Mouse (Mus musculus): ENCODE results near the gene Sik3.
A peak's percentile ranks its signal among the peaks of the same experiment; 100 is the strongest.

GRCm38 (mm10) chr9:46033058-46033457 is 20.4 kb downstream of the Sik3 start:
- TF ChIP-seq CTCF (IDR thresholded peaks at IDR 0.05), result no peak
- TF ChIP-seq EP300 (IDR thresholded peaks at IDR 0.05), result peak; percentile 36; the same call in 1 of the 2 replicates

Measured in lung, postnatal 0 days (tissue).